Mouse (Mus musculus) T-helper 17 cell (primary cell): ENCODE measurements around the gene Tead1.

Source experiments
- in situ Hi-C, 2 experiments: fragments of 300-600 bp; cut with MboI, MseI; formaldehyde crosslinking; loops; 1 replicate in 1 of 2; 2 replicates in 1 of 2; pipeline ENCODE4 v1.15.1; 2025; ENCODE audit warnings: high pct_unique_total_duplicates in 2 of 2

Gene Tead1

DNA sequence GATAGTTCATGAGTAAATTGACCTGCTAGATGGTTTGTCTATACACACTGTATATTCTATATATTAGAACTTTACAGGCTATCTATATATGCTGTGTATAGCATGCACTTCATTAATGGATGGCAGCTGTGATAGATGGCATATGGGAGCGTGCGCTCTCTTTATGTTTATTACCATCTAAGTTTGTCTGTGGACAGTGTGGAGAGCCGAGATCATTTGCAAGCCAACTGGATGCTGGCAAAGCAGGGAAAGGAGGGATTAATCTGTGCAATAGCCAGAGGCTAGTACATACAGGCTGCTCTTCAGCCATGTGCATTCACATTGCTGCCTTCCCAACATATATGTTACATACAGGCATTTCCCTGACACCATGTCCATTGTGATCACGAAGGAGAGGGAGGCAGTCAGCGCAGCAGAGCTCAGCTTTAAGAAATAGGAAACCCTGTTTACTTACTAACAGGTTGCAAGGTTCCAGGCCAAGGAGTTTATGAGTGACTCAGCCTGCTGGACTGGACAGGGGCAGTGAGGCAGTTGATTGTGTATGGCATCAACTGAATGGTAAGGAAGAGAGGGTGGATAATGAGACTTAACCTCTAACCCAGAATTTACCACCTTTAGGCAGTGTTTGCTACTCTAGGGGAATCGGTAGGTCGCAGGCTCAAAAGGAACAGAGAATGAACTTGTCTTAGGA is 173.2 kb downstream of the Tead1 start:
- in situ Hi-C loops, result no loop called here

DNA sequence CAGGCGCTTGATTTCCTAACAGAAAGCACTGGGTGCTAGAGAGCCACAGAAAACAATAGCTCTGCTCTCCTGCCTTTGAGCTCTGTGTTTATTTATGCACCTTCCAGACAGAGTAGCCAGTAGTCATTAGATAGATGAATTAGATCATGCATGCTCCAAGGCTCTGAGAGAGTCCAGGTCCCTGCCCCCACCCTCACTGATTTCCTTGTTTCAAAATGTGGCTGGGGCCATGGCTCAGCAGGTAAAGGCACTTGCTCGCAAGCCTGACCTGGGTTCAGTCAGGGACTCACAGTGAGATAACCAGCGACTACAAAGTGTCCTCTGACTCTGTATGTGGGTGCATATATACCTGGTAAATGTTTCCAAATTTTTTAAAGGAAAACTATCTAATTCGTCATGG is 174.7 kb downstream of the Tead1 start:
- in situ Hi-C loops, result no loop called here

DNA sequence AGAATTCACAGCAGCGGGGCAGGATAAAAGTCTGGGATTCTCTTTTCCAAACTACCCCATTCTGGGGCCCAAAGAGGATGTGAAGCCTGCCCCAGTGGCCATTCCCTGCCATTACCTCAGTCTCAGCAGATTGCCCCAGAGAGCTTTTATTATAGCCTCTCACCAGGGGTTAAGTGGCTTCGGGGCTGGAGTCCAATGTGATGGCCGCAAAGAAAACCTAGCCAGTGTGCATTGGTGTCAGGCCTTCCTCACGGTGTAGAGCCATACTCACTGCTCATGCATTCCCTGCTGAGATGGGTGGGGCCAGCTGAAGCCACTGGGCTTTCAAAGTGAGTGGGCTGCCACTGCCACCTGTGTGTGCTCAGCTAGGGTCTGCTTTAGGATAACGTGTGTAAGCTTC is 175.4 kb downstream of the Tead1 start:
- in situ Hi-C loops, result no loop called here

DNA sequence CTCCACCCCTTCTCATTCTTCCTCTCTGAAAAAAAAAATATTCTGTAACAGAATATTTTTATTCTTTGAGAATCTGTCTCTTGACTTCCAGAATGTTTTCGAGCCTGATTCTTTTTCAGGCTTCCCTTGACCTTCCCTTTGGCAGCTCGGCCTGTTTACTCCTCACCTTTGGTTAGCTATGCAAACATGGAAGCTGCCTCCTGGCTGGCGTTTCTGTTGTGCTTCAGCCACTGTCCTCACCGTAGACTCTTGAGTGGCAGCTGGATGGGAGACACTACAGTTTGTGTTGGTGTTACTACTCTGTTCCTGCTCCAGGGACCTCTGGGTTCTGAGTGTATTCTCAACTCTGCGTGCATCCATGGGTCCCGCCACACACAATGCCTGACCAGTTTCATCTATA is 176.3 kb downstream of the Tead1 start:
- in situ Hi-C loops, result no loop called here

DNA sequence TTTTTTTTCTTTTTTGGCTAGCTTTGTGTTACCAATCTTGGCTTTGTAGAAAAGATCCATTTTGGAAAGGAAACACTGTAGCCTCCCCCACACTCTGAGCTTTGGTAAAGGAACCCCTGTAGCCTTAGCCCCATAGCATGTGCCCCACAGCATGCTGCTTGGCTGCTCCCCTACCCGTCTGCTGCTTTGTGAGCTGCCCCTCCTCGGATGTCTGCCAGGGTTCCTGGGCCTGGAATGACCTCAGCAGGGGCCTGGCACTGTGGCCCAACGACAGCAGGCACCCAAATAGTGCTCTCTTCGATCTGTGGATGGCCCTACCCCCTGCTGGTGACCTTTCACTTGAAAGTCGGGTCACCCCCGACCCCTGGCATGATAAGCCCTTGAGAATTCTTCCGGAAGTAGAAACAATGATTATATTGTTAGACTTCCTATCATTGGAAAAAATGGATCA is 177.0 kb downstream of the Tead1 start:
- in situ Hi-C loops, result no loop called here

DNA sequence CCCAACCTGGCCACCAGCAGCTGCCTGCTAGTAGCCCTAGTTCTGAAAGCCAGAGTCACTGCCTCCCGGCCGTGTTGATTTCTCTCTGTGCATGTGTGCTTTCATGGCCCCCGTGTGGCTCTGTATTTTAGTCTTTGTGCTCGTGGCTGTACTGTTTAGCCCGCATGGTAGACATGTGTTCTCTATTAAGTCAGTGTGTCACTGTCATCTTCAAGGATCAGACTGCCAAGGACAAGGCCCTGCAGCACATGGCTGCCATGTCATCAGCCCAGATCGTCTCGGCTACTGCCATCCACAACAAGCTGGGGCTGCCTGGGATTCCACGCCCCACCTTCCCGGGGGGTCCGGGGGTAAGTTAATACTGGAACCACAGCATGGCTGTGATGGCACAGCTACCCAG is 177.5 kb downstream of the Tead1 start:
- in situ Hi-C loops, result no loop called here

DNA sequence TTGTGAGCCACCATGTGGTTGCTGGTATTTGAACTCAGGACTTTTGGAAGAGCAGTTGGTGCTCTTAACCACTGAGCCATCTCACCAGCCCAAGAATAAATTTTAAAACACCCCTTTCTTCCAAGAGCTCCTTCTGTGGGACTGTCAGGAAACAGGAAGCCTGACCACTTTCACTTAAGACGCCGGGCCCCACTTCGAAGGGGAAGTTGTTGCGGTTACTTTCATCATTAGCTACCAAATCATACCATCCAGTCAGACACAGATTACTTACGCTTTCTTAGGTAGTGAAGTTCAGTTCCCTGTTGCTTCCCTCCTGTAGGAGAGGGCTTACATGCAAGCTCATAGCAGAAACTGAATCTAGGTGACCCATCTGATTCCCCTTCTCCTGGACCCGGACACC is 180.8 kb downstream of the Tead1 start:
- in situ Hi-C loops, result no loop called here

DNA sequence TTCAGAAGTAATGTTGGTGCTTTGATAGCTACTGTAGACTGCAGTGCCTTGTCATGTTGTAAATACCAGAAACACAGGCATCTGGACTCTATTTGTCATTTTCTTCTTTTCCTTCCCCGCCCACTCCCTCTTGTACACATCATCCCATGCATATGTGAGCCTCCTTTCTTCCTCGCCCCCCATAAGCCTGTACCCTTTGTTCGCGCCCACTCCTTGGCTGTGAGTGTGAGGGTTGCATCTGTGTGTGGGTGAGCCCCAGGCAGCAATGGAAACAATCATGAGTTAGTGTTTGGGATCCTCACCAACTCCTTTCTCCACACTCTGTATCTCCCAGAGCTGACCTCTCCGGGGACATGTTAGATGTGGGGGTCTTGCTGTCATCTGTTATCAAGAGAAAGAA is 183.0 kb downstream of the Tead1 start:
- in situ Hi-C loops, result no loop called here

DNA sequence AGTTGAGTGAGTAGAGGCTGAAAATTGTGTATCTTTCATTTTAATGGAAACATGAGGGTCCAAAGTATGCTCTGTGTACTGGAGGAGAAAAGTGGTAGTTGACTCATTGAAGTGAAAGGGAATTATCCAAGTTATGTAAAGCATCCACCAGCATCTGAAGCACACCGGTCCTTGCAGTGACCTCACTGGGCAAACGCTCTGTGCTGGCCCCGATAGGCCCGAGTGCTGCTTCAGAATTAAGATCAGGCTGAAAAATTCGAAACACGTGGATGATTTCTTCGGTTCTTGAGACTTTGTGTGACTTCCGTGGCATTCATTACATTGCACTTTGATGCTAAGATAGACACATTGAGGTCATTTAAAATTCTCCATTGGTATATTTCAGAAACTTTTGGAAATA is 185.1 kb downstream of the Tead1 start:
- in situ Hi-C loops, result no loop called here

DNA sequence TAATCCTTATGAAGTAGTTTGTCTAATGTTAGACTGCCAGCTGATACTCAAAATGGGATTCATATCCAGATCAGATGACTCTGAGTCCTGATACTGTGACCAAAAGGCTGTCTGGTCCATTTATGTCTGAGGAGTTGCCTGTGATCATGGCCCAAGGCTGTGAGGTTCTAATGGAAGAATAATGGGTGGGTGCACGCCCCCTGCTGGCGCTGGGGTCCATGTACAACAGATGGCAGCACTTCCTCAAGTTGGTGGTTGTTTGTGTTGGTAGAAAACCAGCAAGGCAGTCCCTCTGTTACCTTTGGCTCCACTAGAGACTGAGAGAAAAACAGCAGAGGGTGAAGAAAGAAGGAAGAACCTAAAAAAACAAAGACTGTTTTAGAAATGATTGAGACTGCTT is 186.6 kb downstream of the Tead1 start:
- in situ Hi-C loops, result loop anchor here (5.0 kb wide), 3 partner anchors 393 to 463 kb away; no protein-coding TSS in a partner anchor

DNA sequence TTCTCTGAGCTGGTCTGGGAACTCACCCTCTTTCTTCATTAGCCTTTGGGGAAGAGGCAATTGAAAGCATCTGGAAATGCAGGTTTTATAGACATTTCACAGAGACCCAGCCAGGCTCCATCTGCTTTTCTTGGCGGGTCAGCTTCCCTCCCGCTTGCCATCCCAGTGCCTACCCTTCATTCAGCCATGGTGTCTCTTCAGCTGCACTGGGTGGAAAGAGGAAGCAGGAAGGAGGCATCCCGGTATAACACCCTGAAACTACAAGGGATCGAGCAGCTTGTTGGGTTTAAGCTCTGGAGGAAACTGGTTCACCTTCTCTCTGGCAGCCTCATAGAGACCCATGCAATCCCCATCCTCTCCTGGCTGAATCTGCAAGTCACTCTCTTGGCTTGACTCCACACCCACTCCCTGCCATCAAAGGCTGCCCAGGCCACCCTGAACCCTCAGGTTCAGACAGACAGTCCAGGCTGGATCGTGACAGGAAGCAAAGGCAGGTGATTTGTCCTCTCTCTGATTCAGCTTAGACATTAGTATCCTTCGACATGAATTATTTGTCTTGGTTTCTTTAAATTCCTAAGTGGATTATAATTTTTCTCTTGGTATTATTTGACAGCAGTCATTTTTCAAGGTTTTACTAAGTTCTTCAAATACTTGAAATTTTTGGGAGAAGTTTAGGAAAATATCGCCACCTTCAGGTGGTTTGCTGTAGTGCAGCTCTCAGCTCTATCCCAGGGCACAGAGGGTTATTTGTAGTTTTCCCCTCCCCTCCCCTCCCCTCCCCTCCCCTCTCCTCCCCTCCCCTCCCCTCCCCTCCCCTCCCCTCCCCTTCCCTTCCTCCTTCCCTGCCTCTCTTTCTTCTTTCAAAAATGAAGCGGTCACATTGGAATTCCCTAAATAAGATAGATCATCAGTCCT is 189.7 kb downstream of the Tead1 start:
- in situ Hi-C loops, result loop anchor here (5.0 kb wide), 3 partner anchors 397 to 467 kb away; no protein-coding TSS in a partner anchor

DNA sequence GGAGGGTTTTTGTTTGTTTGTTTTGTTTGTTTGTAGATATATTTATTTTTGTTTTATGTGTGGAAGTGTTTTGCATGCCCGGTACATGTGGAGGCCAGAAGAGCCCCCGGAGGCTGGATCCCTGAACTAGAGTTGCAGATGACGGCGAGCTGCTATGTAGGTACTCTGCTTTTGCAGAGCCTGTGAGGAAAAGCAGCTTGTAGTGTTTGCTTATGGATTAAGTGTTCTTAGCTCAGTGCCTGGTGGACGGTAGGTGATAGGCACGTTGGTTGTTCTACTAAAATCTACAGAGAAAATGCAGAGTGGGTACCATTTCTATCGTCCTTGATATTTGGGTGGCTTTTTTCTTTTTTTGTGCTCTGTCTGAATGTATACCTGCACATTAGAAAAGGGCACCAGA is 192.6 kb downstream of the Tead1 start:
- in situ Hi-C loops, result no loop called here

DNA sequence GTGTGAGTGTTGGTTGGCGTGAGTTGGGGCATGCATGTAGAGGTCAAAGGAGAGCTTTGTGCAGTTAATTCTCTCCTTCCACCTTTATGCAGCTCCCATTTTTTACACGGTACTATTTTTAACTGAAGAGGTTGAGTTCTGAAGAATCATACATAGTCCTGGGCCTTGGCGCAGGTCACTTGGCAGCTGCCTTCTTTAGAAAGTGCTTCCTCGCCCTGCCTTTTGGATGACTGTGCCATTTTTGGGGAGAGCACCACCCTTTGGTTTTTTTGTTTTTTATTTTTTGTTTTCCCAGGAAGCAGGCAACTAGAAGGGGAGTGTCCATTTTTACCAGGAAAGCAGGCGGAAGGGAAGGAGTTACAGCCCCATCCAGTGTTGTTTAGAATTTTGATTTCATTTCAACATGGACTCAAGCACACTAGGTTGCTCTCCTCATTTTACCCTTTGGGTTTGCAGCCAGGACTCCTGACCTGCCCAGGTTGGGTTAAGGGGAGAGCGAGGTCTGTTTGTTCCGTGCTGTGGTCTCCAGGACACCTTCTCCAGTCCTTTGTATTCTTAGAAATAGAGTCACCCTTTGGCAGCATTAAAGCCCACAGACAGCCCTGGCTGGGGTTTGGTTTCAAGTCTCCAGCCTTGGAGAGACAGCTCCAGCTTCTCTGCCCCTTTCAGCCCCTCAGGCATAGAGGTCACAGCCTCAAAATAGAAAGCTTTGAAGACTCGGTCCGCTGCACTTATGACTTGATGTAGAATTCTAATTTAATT is 193.5 kb downstream of the Tead1 start:
- in situ Hi-C loops, result no loop called here

DNA sequence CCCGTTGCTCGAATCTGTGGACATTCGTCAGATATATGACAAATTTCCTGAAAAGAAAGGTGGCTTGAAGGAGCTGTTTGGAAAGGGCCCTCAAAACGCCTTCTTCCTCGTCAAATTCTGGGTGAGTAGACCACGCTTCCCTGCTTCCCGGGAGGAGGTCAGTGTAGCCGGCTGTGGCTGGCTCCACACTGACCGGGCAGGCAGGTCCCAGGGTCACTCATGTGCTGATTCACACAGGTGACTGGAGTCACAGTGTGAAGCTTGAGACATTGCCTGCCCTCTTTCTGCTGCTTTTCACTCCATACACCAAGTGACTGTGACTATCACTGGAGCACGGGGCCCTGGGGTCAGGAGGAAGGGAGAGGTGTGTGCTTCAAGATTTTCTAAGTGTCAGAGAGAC is 197.0 kb downstream of the Tead1 start:
- in situ Hi-C loops, result no loop called here

DNA sequence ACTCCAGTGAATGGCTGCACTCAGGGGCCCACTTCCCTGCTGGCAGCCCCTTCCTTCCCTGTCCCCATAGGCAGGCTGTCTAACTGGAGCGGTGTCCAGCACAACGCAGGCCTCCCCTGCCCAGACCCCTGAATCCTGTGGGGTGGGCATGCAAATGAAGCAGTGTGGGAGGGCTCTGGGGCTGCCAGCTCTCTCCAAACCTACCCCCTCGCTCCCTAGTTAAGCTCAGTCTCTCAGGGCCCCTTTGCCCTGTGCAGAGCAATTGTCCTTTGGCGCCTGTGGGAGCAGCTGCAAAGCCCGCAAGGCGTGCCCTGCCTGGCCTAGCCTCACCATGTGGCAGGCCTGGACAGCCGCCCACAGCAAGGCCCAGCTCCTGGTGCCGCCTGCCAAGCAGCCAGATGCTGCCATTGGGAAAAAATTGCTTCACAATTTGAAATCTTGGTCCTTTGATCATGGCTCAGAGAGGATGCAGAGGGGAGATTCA is 204.7 kb downstream of the Tead1 start:
- in situ Hi-C loops, result loop anchor here in 1 of 2 experiments (5.0 kb wide), 1 partner anchor 477 kb away; no protein-coding TSS in a partner anchor

DNA sequence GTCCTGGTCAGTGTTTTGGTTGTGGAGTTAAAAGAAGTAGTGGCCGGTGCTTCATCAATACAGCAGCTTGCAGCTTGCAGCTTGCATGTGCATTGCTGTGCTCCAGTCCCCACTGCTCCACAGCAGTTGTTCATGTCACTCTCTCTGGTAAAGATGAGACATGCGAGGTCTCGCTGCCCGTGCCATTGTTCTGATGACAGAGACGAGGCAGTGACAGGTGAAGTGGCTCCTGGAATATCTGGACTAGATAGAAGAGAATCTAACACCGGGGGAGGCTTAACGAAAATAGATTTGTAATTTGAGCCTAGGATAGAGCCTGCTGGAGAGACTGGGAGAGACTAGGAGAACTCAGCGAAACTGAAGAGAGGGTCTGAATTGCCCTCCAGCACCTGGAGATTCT is 206.4 kb downstream of the Tead1 start:
- in situ Hi-C loops, result no loop called here

DNA sequence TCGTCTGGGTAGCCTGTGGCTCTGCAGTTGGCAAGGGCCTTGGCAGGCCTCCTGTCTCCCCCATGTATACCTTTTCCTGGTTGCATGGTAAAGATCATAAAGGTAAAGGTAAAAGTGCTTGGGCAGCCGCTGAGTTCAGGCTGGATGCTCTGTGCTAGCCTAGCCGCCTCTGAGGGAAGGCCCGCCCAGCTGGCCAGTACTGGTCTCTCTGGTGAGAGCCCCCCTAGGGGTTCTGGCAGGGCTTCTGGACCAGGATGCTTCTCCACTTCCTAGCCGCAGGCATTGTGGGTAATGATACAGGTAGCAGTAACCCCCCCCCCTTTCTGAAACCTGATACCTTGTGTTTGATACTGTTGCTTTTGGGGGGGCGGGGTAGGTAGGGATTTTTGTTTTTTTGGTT is 212.8 kb downstream of the Tead1 start:
- in situ Hi-C loops, result loop anchor here in 1 of 2 experiments (10.0 kb wide), 1 partner anchor 903 kb away; no protein-coding TSS in a partner anchor

DNA sequence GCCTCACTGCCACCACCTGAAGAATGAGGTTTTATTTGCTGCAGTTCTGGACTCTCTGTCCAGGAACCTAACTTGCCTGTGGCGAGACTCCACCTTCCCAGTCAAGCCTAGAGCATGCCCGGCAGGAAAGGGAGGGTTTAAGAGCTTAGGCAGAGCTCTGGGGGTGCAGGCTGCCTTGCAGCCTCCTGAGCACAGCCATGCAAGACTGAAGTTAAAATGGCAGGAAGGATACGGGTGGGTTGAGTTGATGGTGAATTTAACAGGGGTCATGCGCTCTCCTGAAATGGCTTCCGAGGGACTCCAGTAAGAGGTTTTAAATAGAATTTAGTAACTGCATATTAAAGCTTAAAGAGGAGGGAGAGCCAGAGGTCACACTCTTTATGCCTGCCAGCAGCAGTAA is 213.5 kb downstream of the Tead1 start:
- in situ Hi-C loops, result loop anchor here in 1 of 2 experiments (10.0 kb wide), 1 partner anchor 902 kb away; no protein-coding TSS in a partner anchor

DNA sequence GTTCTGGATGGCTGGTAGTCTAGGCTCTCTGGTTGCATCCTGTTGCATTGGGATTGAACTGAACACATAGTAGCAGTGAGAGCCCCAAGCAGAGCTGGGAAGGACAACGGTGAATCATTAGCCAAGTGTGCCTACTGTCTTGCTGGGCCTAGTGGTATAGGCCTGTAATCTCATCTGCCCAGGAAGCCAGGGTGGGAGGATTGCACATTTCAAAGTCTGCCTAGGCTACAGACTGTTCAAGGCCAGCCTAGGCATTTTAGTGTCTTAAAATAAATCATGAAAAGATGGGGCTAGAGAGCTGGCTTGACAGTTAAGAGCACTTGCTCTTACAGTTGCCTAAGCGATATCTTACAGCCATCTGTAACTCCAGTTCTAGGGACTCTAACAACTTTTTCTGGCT is 217.2 kb downstream of the Tead1 start:
- in situ Hi-C loops, result loop anchor here in 1 of 2 experiments (10.0 kb wide), 1 partner anchor 898 kb away; no protein-coding TSS in a partner anchor

DNA sequence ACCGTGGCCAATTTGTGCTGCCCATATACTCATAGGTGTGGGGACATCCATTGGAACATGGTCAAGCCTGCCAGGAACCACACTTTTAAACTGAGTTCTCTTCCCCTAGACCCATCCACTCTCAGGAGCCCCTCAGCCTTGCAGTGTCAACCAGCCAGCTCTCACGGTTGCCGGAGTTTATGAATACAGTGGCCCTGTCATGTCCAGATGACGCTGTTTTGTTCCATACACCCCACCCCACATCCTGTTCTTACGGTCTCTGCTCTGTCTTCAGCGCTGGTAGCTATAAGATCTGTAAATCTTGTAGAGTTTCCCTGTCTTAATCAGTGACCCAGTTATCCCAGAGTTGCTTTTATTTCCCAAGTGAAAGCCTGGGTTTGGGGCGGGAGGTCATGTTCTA is 222.6 kb downstream of the Tead1 start:
- in situ Hi-C loops, result no loop called here

DNA sequence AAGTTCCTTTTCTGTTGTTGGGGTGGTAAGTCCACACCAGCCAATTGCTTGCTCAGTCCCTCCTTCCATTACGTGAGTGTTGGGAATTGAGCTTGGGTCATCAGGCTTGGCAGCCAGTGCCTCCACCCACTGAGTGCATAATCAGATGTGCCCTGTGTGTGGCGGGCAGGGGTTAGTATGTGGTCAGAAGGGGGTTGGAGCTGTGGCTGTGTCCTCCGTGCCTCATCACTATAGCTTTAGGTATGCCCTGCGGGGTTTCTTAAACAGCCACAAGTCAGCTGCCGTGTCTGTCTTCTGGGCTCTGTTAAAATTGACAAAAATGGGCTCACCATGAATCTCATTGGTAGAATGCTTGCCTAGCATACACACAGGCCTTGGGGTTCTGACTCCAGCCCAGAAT is 227.7 kb downstream of the Tead1 start:
- in situ Hi-C loops, result no loop called here

DNA sequence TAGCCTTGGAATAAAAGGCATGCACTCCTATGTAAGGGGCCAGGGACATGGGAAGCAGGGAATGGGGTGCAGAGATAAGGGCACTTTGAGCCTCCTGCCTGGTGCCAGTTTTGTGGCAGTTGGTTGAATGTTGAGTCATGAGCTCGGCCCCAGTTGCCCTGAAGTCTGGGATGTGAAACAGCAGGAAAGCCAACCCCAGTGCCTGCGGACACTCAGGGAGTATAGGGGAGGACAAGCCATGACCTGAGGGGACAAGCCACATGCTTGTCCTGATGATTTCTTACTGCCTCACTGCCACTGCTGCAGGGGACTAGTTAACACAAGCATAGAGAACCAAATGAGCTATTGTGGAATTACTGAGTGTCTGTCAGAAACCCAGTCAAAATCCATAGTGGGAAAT is 228.3 kb downstream of the Tead1 start:
- in situ Hi-C loops, result no loop called here
